Mouse (Mus musculus) heart, postnatal 4 days (tissue): Measurements from ENCODE around the gene Trpv1. TPM values are rescaled to one million over a fixed set of nuclear protein-coding genes. Genes with fewer than 3 reads are reported as not detected.
A peak's percentile ranks its signal among the peaks of the same experiment; 100 is the strongest.

ENCODE experiments used
- DNase-seq: peaks from one replicate; pipeline ENCODE4 v3.0.0; 2021
- total RNA-seq, 2 experiments: library from RNA; stranded (reverse); gene quantifications; 2 replicates each; pipeline ENCODE4 v1.2.3; 2021

Trpv1 gene
- total RNA-seq, 2 experiments from 2014 or later, result not detected

DNA sequence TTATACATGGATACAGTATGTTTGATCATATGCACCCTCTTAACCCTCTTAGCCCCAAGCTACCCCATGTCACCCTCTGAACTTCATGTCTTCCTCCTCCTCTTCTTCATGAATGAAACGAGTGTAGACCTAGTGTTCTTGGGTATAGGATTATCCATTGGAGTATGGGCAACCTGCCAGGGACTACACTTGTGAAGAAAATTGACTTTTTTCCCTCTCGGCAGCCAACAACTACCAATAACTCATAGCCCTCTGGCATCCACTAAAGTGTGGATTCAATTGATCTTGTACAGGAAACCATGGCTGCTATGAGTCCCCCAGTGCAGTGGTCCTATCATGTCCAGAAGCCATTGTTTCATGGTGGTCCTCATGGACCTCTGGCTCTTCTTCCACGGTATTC lies 2.6 kb downstream of the Trpv1 start:
- DNase-seq, result peak; percentile 19

DNA sequence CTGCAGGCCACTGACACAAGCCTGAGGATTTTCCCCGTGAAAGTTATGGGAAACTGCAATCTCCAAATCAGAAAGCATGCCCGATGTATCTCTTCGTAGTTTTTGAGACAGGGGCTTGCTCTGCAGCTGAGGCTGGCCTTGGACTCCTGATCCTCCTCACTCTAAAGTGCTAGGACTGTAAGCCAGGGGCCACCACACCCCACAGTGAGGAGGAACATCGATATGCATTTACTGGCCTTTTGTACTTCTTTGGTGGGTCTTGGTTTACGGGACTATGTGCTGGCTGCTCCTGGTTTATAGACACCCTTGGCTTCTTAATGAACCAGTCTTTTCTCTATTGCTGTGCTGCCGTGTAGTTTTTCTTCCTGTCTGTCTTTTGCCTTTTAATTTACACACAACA lies 8.1 kb downstream of the Trpv1 start:
- DNase-seq, result no peak

DNA sequence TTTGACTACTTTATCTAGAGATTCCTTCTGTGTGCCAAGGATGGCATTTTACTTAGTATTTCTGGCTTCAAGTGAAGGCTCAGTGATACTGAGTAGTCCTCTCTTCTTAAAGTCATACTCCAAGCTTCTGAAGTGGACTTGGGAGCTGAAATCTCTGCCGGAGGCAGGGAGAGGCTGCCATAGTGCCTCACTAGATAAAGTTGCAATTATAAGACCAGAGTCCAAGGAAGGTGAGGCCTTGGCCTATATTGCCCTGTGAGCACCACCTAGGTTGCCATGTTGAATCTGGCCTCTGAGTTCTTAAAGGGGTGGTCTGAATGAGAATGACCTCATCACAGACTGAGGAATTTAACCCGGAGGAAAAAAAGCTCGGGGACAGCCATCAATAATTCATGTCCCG lies 8.7 kb downstream of the Trpv1 start:
- no peak for DNase-seq

DNA sequence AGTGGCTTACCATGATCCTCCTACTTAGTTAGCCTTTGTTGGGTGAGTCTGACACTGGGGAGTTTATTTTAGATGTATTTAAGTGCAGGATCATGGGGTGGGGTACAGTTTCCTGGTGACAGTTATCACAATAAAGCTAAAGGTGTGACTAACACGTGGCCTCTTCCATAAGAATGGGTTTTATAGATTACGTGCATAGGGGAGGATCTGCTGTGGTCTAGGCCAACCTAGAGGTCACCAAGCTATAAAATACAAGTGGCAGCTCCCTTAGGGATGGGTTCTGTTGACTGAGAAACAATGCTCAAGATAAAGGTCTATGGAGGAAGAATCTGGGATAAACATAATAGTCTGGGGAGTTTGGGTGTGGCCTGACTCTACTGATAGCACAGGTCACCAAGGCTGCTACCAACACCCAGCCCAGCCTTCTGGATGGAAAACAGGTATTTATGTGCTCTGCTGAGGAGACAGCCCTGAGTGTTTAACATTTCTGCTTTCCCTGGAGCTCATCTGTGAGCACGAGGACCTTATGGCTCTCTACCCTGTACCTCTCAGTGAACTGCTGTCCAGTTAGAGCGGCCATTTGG lies 23.4 kb downstream of the Trpv1 start:
- no peak for DNase-seq

- no peak for DNase-seq
These were observed 24.6 kb downstream of the Trpv1 start for GRCm38 (mm10) chr11:73258664-73259063.

GRCm38 (mm10) chr11:73260457-73260856 lies 26.4 kb downstream of the Trpv1 start:
- no peak for DNase-seq

GRCm38 (mm10) chr11:73261385-73261784 lies 27.3 kb downstream of the Trpv1 start:
- no peak for DNase-seq

DNA sequence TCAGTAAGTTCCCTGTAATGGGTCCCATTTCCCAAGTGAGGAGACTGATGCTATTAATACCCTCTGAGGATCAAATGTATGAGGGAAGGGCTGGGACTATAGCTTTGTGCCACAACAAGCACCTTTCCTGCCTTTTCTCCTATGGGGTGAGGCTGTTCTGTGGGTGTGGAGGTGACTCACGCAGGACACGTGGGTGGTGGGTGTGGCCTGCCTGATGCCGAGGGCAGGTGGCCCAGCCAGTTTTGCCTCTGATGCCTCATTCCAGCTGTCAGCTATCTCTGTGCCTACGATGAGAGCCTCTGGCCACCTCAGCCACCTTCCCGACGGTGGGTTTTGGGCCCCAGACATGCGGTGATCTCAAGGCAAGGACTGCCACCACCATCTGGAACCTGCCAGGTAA lies 33.2 kb downstream of the Trpv1 start, which contains the start of gene Trpv3:
Gene Trpv3 (plus strand): TSS at position 122 of the 400 bp plus-strand sequence.
- no peak for DNase-seq

DNA sequence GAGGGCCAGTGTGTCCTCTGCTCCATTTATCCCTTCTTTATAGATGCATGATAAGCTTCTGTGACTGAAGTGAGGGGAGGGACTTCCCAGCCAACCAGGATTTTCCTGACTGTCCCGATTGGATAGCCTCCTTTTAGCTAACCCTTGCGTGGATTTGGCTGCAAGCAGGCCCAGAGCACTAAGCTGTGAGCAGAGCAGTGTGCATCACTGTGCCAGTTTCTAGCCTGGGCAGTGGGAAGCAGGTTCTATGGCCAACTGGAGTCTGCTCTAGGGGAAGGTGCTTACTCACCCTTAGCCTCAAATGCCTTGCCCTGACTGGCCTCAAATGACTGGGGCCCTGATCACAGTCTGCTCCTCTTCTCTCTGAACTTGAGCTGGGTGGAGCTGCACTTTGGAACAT lies 40.7 kb downstream of the Trpv1 start:
- DNase-seq, result no peak

GRCm38 (mm10) chr11:73280710-73281109 lies 46.6 kb downstream of the Trpv1 start:
- DNase-seq, result no peak

DNA sequence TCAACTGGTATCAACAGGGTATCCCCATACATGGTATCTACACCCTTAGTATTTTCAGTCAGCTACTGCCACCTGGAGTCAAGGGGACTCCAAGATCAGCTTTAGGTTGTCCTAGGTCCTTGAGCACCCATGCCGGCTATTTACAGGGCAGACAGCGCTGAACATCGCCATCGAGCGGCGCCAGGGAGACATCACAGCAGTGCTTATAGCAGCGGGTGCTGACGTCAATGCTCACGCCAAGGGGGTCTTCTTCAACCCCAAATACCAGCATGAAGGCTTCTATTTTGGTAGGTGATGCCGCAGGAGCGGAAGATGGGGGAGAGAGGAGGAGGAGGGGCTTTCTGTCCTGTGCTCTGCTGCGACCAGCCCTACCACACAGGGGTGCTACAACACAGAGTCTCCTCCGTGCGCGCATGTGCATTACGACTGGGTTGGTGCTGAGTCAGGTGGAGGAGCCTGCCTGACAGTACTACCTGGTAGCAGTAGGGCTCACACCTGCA lies 47.5 kb downstream of the Trpv1 start:
- DNase-seq, result peak; percentile 55

DNA sequence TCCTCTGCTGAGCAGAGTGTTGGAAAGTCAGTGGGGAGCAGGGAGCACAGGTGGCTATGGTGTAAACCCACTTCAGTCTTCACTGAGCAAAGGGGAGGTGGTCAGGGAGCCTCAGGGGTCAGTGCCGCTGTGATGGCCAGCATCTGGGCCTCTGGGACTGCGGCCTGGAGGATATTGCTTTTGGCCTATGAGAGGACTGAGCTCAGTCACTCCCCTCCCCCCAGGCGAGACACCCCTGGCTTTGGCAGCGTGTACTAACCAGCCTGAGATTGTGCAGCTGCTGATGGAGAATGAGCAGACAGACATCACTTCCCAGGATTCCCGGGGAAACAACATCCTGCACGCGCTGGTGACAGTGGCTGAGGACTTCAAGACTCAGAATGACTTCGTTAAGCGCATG lies 49.3 kb downstream of the Trpv1 start:
- DNase-seq, result peak; percentile 61

GRCm38 (mm10) chr11:73283926-73284325 lies 49.8 kb downstream of the Trpv1 start:
- DNase-seq, result no peak

DNA sequence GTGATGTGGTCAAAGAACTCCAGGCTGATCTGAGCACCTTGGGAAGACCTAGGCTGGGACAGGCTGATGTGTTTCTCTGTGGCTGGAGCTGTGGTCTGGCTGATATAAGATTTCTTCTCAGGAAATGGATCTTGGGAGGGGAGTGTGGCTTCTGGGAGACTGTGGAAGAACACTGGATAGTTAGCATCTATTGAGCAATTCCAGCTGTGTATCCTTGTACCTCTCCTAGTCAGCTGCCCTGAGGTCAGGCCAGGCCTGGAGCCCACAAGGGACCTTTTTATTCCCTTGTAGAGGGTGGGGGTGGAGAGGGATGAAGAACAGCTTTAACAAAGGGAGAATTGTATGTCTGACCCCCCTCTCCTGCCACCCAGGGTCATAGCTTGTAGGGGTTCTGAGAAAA lies 50.3 kb downstream of the Trpv1 start:
- no peak for DNase-seq

GRCm38 (mm10) chr11:73289621-73290020 lies 55.5 kb downstream of the Trpv1 start:
- no peak for DNase-seq

DNA sequence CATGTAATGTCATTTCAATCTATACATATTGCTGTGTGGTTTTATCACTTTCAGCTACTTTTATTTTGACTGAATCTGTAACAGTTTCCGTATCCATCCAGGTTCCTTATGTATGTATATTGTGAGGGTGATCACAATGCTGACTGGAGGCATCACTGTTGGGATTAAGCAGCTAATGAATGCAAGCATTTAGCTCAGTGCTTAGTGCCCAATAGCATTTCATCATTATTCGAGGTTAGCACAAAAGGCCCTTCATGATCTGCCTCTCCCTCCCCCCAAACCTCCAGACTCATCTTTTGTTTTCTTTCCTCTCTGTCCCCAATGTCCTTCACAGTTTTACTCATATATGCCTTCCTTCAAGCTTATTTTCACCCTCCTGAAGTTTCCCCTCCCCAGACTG lies 69.0 kb downstream of the Trpv1 start:
- no peak for DNase-seq

Other genes with a start within 250 kb of the Trpv1 start
- under 1 TPM; 0.71 to 0.77 TPM for gene P2rx1, start 235.2 kb upstream of the Trpv1 start, total RNA-seq
- gene Camkk1, start 215.3 kb upstream of the Trpv1 start, total RNA-seq, result under 1 TPM; 0.81 to 0.97 TPM
- gene Ncbp3, start 186.5 kb upstream of the Trpv1 start, total RNA-seq, result 10 to 100 TPM; 12.0 to 12.2 TPM
- under 1 TPM; 0.18 to 0.21 TPM for gene Itgae, start 143.7 kb upstream of the Trpv1 start, total RNA-seq
- gene Haspin, start 96.0 kb upstream of the Trpv1 start, total RNA-seq, result 1 to 10 TPM; 6.0 to 7.1 TPM
- gene P2rx5, start 73.9 kb upstream of the Trpv1 start, total RNA-seq, result 1 to 10 TPM; 3.9 to 5.0 TPM
- 10 to 100 TPM; 66.3 to 67.9 TPM for gene Emc6, start 57.3 kb upstream of the Trpv1 start, total RNA-seq
- gene Tax1bp3, start 57.2 kb upstream of the Trpv1 start, total RNA-seq, result 100 to 1,000 TPM; 109 to 112 TPM
- gene Ctns, start 35.2 kb upstream of the Trpv1 start, total RNA-seq, result 1 to 10 TPM; 8.4 to 8.7 TPM
- 1 to 10 TPM in 1 of 2 experiments, under 1 TPM in 1; 0.95 to 1.1 TPM for gene Shpk, start 34.8 kb upstream of the Trpv1 start, total RNA-seq
- under 1 TPM; 0.07 to 0.10 TPM for gene Trpv3, start 33.1 kb downstream of the Trpv1 start, total RNA-seq
- under 1 TPM; 0.27 to 0.57 TPM for gene Aspa, start 95.3 kb downstream of the Trpv1 start, total RNA-seq
- gene Gm49340, start 95.4 kb downstream of the Trpv1 start, total RNA-seq, result not detected
- not detected for gene Spata22, start 95.4 kb downstream of the Trpv1 start, total RNA-seq
- gene Olfr20, start 116.5 kb downstream of the Trpv1 start, total RNA-seq, result not detected
- not detected for gene Olfr376, start 137.0 kb downstream of the Trpv1 start, total RNA-seq
- gene Olfr1, start 165.3 kb downstream of the Trpv1 start, total RNA-seq, result not detected
- gene Olfr378, start 194.2 kb downstream of the Trpv1 start, total RNA-seq, result not detected
- not detected for gene Olfr380, start 223.2 kb downstream of the Trpv1 start, total RNA-seq